ENCODE assay signal across 23 mouse cellular contexts in genomic region chr11:67366936-67367335, GRCm38 (mm10). TPM values are rescaled to one million over a fixed set of nuclear protein-coding genes. Genes with fewer than 3 reads are reported as not detected.
DNase-seq lines count a peak whose midpoint lies in the region; ATAC-seq and TF ChIP-seq lines count a peak whose summit lies in the region.
"Had no signal": no experiment of that assay in that cellular context is flagged by ENCODE, and none has a peak within 500 bp of the region (broad histone marks: within the 10 kb centered on the region; RNA-seq: fewer than 3 reads in every experiment).

No protein-coding gene starts in this region.

- 36% methylated on average over 9 of the region's 9 CpGs for whole genome bisulfite sequencing in lung, embryonic 14.5 days
- 36% methylated on average over 9 of the region's 9 CpGs for WGBS in lung, adult 2 months

- H3K27ac ChIP-seq in lung, embryonic 14.5 days (ENCODE audit: low read depth), result no peak overlapping the region
- H3K27ac ChIP-seq: forebrain, embryonic 15.5 days; heart, adult 2 months; heart, embryonic 15.5 days; hindbrain, embryonic 12.5 days had no signal

- intact Hi-C loops in heart, postnatal 36 days (cut with DNase I), result no loop called here

- no peak overlapping the region for H3K4me3 ChIP-seq in lung, embryonic 14.5 days (ENCODE audit: low read depth, low read length)
- H3K4me3 ChIP-seq in lung, adult 2 months (replicated peaks; ENCODE audit: extremely low read depth, low read depth, low read length), result no peak overlapping the region
- H3K4me3 ChIP-seq: forebrain, embryonic 15.5 days; heart, adult 2 months; heart, embryonic 15.5 days; hindbrain, embryonic 12.5 days had no signal

- H3K36me3 ChIP-seq in lung, embryonic 14.5 days (ENCODE audit: insufficient read depth), result no peaks in the 10 kb centered on the region
- H3K36me3 ChIP-seq: forebrain, embryonic 15.5 days; G1E; heart, embryonic 15.5 days; hindbrain, embryonic 12.5 days had no signal

- no peak for TF ChIP-seq POLR2A in lung, adult 2 months (IDR thresholded peaks at IDR 0.05; ENCODE audit: borderline replicate concordance, extremely low read depth, low read depth, low read length)

- H3K9me3 ChIP-seq in lung, embryonic 14.5 days (ENCODE audit: low read depth, low read length), result no peaks in the 10 kb centered on the region
- H3K9me3 ChIP-seq: forebrain, embryonic 15.5 days; heart, embryonic 15.5 days; hindbrain, embryonic 12.5 days had no signal

- no peaks in the 10 kb centered on the region for H3K4me1 ChIP-seq in lung, embryonic 14.5 days (ENCODE audit: insufficient read depth)
- no peaks in the 10 kb centered on the region for H3K4me1 ChIP-seq in lung, adult 2 months (ENCODE audit: control insufficient read depth, insufficient read depth, low read length)
- H3K4me1 ChIP-seq: forebrain, embryonic 15.5 days had no signal

- TF ChIP-seq CTCF in lung, embryonic 14.5 days (IDR thresholded peaks at IDR 0.05; ENCODE audit: low read depth), result no peak
- no peak for TF ChIP-seq CTCF in lung, adult 2 months (IDR thresholded peaks at IDR 0.05; ENCODE audit: insufficient read depth, low read length)

- H3K4me2 ChIP-seq in lung, embryonic 14.5 days, result no peak overlapping the region
- H3K4me2 ChIP-seq: forebrain, embryonic 15.5 days; heart, embryonic 11.5 days; heart, embryonic 15.5 days; hindbrain, embryonic 12.5 days had no signal

- H3K27me3 ChIP-seq in lung, embryonic 14.5 days (ENCODE audit: insufficient read depth, low read length), result no peaks in the 10 kb centered on the region
- H3K27me3 ChIP-seq: forebrain, embryonic 15.5 days; hindbrain, embryonic 12.5 days had no signal

- no peak overlapping the region for H3K9ac ChIP-seq in lung, embryonic 14.5 days
- H3K9ac ChIP-seq: forebrain, embryonic 15.5 days; heart, embryonic 15.5 days; hindbrain, embryonic 12.5 days had no signal

- ATAC-seq in lung, embryonic 14.5 days (ENCODE audit: insufficient read depth), result no peak
- ATAC-seq: CD4-positive, CD25-positive, alpha-beta regulatory T cell, adult 4 months; forebrain, embryonic 15.5 days; hindbrain, embryonic 16.5 days had no signal

- peak; percentile 14 for DNase-seq in adrenal gland, postnatal 14 days
- no peak for DNase-seq in adrenal gland, postnatal 10 days
- DNase-seq in heart, postnatal 4 days, result peak; percentile 21
- no peak for DNase-seq in heart, postnatal 36 days
- peak; percentile 64 for DNase-seq in lung, embryonic 14.5 days
- no peak for DNase-seq in lung, adult 2 months
- peak; percentile 82 for DNase-seq in retina, postnatal 1 day
- DNase-seq: adrenal gland, postnatal 25 days; B cell, adult 2 months; cerebellum, adult 8-10 months; gastrocnemius, postnatal 10 days; heart, adult 2 months; heart, postnatal 14 days had no signal

RNA-seq across cellular contexts. Expression of gene Myh13, which starts 45.5 kb away (rescaled TPM):
- total RNA-seq in adrenal gland, postnatal 14 days (2021), result 0.08 TPM in 1 of 2 replicates, not detected in the other
- total RNA-seq in adrenal gland, postnatal 10 days (2021), result under 1 TPM; 0.06 TPM
- total RNA-seq in heart, postnatal 4 days (2021), result under 1 TPM in 1 of 2 experiments, not detected in 1; 0.07 TPM
- total RNA-seq in heart, postnatal 36 days (2021), result not detected
- polyA plus RNA-seq in lung, embryonic 14.5 days (2014; fragmentation: Nextera tagmentation; extraction: Ambion mirVana), result 0.11 and 0.34 TPM in 2 replicates
- 0.46 and 0.69 TPM in 2 replicates for polyA plus RNA-seq in lung, adult 2 months (2012; rRNA removed)
- total RNA-seq: adrenal gland, postnatal 25 days; heart, postnatal 14 days had no signal
- polyA plus RNA-seq: CD4-positive, CD25-positive, alpha-beta regulatory T cell, adult 4 months; embryonic facial prominence, embryonic 11.5 days; forebrain, embryonic 11.5 days; G1E; heart, adult 2 months; heart, embryonic 11.5 days; intestine, embryonic 14.5 days had no signal

Comparison
In these comparisons a context has a peak if more than half of its experiments do, and no peak if none do; other contexts are left out.
1. DNase-seq: peak in adrenal gland, postnatal 14 days (single experiment), heart, postnatal 4 days (single experiment), lung, embryonic 14.5 days (single experiment) and retina, postnatal 1 day (single experiment); none in adrenal gland, postnatal 10 days (single experiment), heart, postnatal 36 days (0 of 2) and lung, adult 2 months (single experiment).